Mouse (Mus musculus) layer of hippocampus, postnatal 14 days (tissue): ENCODE data around the gene Mblac1. TPM values are rescaled to one million over a fixed set of nuclear protein-coding genes. Genes with fewer than 3 reads are reported as not detected.
A peak's percentile ranks its signal among the peaks of the same experiment; 100 is the strongest.
"Not testable (repeated sequence)": the region's sequence is repeated elsewhere in the genome, so short reads cannot be mapped to it uniquely, and the experiment has no call there.

Experiments
- DNase-seq, 2 experiments: peaks; one replicate each; pipeline ENCODE4 v3.0.0; 2021 to 2022; ENCODE audit warnings: low spot score in 2 of 2, mixed read lengths in 1 of 2
- microRNA-seq, 2 experiments: library from miRNA; unstranded; fragments of <30 nt; microRNA quantifications; one replicate each; pipeline ENCODE4 v1.2.0; 2021
- total RNA-seq, 2 experiments: library from RNA; stranded (reverse); gene quantifications; 2 replicates each; pipeline ENCODE4 v1.2.3; 2021

The Mblac1 gene
- total RNA-seq, 2 experiments from 2014 or later, result 10.1 to 11.7 TPM

DNA sequence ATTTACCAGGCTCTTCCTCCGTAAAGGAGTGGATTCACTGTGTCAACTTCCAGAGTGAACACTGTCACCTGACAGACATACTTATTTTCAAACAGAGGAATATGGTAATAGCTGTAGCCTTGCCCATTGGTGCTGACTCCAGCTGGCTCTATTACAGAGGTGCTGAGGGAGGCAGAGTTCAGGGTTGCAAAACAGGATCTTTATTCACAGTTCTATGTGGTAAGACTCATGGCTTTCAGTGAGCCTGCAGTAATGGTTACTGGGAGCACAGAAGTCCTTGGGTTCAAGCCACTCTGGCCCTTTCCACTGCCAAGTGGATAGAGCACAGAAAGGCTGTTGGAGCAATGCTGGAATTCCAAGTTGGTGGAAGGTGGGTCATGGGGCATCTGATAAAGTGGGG, 13.1 kb downstream of the Mblac1 start:
- no peak for DNase-seq

- DNase-seq, result no peak
These were observed 13.8 kb downstream of the Mblac1 start for GRCm38 (mm10) chr5:138207873-138208272.

DNA sequence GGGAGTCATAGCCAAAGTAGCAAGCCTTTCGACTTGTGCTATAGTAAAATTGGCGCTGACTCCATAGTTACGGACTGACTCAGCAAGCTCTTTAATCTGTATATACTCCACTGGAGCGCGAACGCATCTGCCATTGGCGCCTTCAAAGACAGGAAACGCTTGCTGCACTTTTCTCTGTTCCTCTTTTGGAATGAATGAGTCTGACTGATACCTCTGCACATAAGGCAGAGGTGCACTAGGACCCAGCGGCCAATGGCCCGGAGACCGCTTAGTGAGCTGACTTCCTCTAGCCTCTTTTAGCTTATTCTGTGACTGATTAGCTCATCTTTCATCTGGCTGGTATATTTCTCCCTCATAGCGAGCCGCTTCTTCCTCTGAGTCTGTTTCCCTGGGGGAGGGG, 22.5 kb downstream of the Mblac1 start:
- not testable (repeated sequence) for DNase-seq

- no peak for DNase-seq
These were observed 25.8 kb downstream of the Mblac1 start for GRCm38 (mm10) chr5:138219864-138220263.

GRCm38 (mm10) chr5:138222111-138222510, 28.0 kb downstream of the Mblac1 start:
- DNase-seq, result peak; percentile 74 to 85

GRCm38 (mm10) chr5:138223287-138223686, 29.2 kb downstream of the Mblac1 start:
- DNase-seq, result no peak

DNA sequence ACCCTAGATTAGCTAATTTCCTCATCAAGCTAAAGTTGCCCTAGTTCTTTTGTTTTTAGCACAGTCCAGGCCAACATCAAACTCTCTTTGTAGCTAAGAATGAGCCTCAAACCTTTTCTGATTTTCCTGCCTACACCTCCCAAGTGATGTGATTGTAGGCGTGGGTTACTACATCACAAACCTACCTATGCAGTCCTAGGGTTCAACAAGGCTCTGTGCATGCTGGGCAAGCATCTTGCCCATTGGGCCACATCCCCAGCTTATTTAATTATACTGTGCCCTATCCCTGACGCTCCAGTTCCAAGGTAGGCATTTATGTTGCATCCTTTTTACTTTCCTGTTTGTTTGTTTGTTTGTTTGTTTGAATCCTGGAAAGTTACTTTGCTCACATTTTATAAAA, 31.6 kb downstream of the Mblac1 start, which contains the start of gene Nxpe5:
Nxpe5 (plus strand) TSS at position 199 of the 400 bp plus-strand sequence.
- DNase-seq, result no peak

DNA sequence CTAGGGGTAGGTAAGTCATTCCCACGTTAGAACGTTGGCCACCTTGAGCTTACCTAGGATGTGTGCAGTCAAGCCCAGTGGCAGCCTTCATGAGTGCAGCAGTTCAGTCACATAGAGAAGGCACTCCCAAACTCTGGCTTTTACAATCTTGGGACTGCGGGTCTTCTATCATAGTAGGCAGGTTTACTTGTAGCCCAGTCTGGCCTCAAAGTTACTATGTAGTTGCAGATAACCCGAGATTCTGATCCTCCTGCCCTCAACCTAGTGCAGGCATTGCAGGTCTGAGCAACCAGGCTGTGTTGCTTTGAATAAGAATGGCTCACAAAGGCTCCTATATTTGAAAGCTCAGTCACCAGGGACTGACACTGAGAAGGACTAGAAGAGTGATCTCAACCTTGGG, 32.4 kb downstream of the Mblac1 start:
- DNase-seq, result no peak

GRCm38 (mm10) chr5:138227367-138227766, 33.3 kb downstream of the Mblac1 start:
- no peak for DNase-seq

DNA sequence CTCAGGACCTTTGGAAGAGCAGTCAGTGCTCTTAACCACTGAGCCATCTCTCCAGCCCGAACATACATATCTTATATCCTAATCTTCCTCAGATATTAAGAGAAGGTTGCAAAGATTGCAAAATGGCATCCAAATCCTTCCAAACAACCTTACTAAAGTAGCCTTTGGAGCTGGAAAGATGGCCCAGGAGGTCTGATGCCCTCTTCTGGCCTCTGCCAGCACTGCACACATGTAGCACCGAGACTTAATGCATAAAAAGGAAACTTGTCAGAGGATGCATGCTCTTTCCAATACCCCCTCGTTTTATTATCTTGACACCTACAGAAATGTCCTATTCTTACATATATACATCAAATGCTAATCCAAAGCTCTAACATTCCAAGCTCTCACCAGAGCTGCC, 33.9 kb downstream of the Mblac1 start:
- no peak for DNase-seq

GRCm38 (mm10) chr5:138229511-138229910, 35.4 kb downstream of the Mblac1 start:
- no peak for DNase-seq

DNA sequence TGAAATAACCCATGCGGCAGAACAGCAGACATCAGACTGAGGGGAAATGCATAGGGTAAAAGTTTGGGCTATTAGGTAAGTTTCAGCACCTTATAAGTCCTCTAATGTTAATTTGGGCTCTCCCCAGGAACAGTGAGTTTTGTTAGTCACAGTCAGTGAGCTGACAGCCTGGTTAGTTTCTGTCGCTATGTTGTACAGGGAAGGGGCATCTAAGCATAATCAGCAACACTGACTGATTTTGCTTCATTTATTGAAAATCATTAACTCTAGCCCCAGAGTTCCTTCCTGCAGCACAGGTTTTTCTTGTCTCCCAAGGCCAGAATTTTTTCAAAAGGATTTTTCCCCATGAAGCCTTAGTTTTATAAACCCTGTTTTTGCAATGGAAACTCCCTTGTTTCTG, 39.7 kb downstream of the Mblac1 start:
- DNase-seq, result no peak

DNA sequence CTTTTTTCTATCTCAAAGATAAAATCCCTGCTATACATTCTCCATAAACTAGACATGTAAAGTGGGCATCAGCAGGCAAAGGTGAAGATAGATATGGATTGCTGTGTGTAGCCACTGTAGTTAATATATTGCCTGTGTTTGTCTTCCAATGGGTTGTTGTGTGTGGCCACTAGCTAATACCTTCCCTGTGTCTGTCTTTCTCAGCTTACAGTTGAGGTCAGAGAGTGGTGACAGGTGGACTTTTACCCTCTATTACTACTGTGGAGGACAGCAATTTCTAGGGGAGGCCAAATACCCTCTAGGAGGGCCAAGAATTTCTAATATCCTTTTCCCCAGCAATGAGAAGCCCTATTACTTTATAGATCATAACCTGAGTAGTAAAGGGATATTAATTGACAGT, 40.1 kb downstream of the Mblac1 start:
- no peak for DNase-seq

DNA sequence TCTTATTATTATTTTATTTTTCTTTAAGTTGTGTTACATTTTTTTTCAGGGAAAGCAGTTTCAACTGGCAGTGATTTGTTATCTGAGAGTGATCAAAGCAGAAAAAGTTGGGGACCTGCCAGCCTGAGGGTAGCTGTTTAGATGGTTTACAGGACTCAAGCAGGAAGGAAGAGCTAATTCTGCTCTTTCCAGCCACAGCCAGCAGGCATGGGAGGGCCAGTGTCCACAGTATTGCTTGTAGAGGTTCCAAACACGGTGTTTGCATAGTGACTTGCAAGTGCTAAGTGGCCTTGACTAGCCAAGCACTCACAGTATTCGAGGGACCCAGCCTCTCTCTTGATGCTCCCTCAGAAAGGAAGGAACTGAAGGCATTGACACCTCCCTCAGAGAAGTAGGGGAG, 47.4 kb downstream of the Mblac1 start:
- DNase-seq, result no peak

Small RNA genes lying within 50 kb of the gene (microRNA-seq; reads per million reads assigned to microRNA genes)
- gene Mir106b (687 to 992 reads per million in 2 experiments), gene Mir25 (88.4 to 112 reads per million in 2 experiments), gene Mir93 (4,079 to 4,811 reads per million in 2 experiments)

Other genes with a start within 250 kb of the Mblac1 start
- gene Gjc3, start 231.2 kb upstream of the Mblac1 start, total RNA-seq, result 10 to 100 TPM; 25.4 to 25.7 TPM
- gene Azgp1, start 212.8 kb upstream of the Mblac1 start, total RNA-seq, result not detected
- gene Smok3a, start 173.1 kb upstream of the Mblac1 start, total RNA-seq, result not detected
- not detected for gene Smok3b, start 172.9 kb upstream of the Mblac1 start, total RNA-seq
- gene Smok3c, start 141.1 kb upstream of the Mblac1 start, total RNA-seq, result not detected
- 10 to 100 TPM; 42.8 to 44.7 TPM for gene Zkscan1, start 109.2 kb upstream of the Mblac1 start, total RNA-seq
- gene Zscan21, start 77.4 kb upstream of the Mblac1 start, total RNA-seq, result 10 to 100 TPM; 18.2 to 18.3 TPM
- gene Zfp113, start 38.6 kb upstream of the Mblac1 start, total RNA-seq, result 10 to 100 TPM in 1 of 2 experiments, 1 to 10 TPM in 1; 9.5 to 13.3 TPM
- gene Cops6, start 33.2 kb upstream of the Mblac1 start, total RNA-seq, result 100 to 1,000 TPM; 132 to 144 TPM
- gene Ap4m1, start 22.3 kb upstream of the Mblac1 start, total RNA-seq, result 10 to 100 TPM; 23.7 to 26.6 TPM
- gene Mcm7, start 21.9 kb upstream of the Mblac1 start, total RNA-seq, result 10 to 100 TPM; 21.3 to 21.8 TPM
- gene Taf6, start 6.9 kb upstream of the Mblac1 start, total RNA-seq, result 10 to 100 TPM; 33.8 to 36.0 TPM
- gene Cnpy4, start 6.8 kb upstream of the Mblac1 start, total RNA-seq, result 10 to 100 TPM; 13.0 to 15.9 TPM
- under 1 TPM in 1 of 2 experiments, not detected in 1; 0.17 TPM for gene Nxpe5, start 31.6 kb downstream of the Mblac1 start, total RNA-seq
- 10 to 100 TPM; 64.5 to 66.6 TPM for gene Lamtor4, start 61.2 kb downstream of the Mblac1 start, total RNA-seq
- 10 to 100 TPM; 72.5 to 79.9 TPM for gene BC037034, start 69.7 kb downstream of the Mblac1 start, total RNA-seq
- 1 to 10 TPM; 2.3 to 4.0 TPM for gene Gal3st4, start 78.5 kb downstream of the Mblac1 start, total RNA-seq
- under 1 TPM in 1 of 2 experiments, not detected in 1; 0.07 TPM for gene Gm43720, start 85.6 kb downstream of the Mblac1 start, total RNA-seq
- gene Gpc2, start 85.7 kb downstream of the Mblac1 start, total RNA-seq, result 1 to 10 TPM; 6.7 to 8.2 TPM
- gene Stag3, start 85.9 kb downstream of the Mblac1 start, total RNA-seq, result 1 to 10 TPM; 2.2 to 2.9 TPM
- not detected for gene Pvrig, start 147.6 kb downstream of the Mblac1 start, total RNA-seq
- 10 to 100 TPM; 22.7 to 25.8 TPM for gene Zfp157, start 247.2 kb downstream of the Mblac1 start, total RNA-seq